Mouse (Mus musculus) midbrain, embryonic 16.5 days (tissue): Measurements from ENCODE around the gene Arsb. TPM values are rescaled to one million over a fixed set of nuclear protein-coding genes. Genes with fewer than 3 reads are reported as not detected.

Source experiments
- ATAC-seq: fragments of 200-750 bp; cut with Nextera tagmentation; 2 replicates; pipeline ENCODE4 v1.8.0; 2017; ENCODE audit warnings: moderate TSS enrichment
- H3K27ac ChIP-seq: fragments of 300-500 bp; sonication (generic); 2 replicates; pipeline ENCODE4 v1.5.1; 2014; ENCODE audit warnings: mild to moderate bottlenecking, low read length, mixed read lengths
- H3K27me3 ChIP-seq: fragments of 300-500 bp; sonication (generic); 2 replicates; pipeline ENCODE4 v1.6.1; 2014; ENCODE audit warnings: low read depth, low read length, mixed read lengths; ENCODE audit not compliant: control insufficient read depth, insufficient read depth
- H3K36me3 ChIP-seq: fragments of 300-500 bp; sonication (generic); 2 replicates; pipeline ENCODE4 v1.6.1; 2014; ENCODE audit warnings: mild to moderate bottlenecking, low read length, moderate library complexity, mixed read lengths; ENCODE audit not compliant: control insufficient read depth, insufficient read depth
- H3K4me1 ChIP-seq: fragments of 300-500 bp; sonication (generic); 2 replicates; pipeline ENCODE4 v1.6.1; 2014; ENCODE audit warnings: mild to moderate bottlenecking, low read length, mixed read lengths; ENCODE audit not compliant: control insufficient read depth, insufficient read depth
- H3K4me2 ChIP-seq: fragments of 300-500 bp; sonication (generic); 2 replicates; pipeline ENCODE4 v1.6.1; 2014; ENCODE audit warnings: mild to moderate bottlenecking, low read length, mixed read lengths
- H3K4me3 ChIP-seq: fragments of 300-500 bp; sonication (generic); 2 replicates; pipeline ENCODE4 v1.5.1; 2014; ENCODE audit warnings: low read depth, mild to moderate bottlenecking, low read length, moderate library complexity, mixed read lengths
- H3K9ac ChIP-seq: fragments of 300-500 bp; sonication (generic); 2 replicates; pipeline ENCODE4 v1.6.1; 2014; ENCODE audit warnings: low read depth, low read length, mixed read lengths
- H3K9me3 ChIP-seq: fragments of 300-500 bp; sonication (generic); replicated peaks from 2 replicates; pipeline ENCODE4 v1.6.1; 2014; ENCODE audit warnings: mild to moderate bottlenecking, low read length, mixed read lengths; ENCODE audit not compliant: control insufficient read depth, poor library complexity, severe bottlenecking
- WGBS: fragments of 180-500 bp; shearing (Covaris S2); extraction: QIAGEN DNeasy Blood & Tissue Kit; methylation state at CpG from one replicate; pipeline ENCODE4 v1.1.7; 2014; 5-methylcytosine and 5-hydroxymethylcytosine counted together
- polyA plus RNA-seq: library from polyadenylated mRNA; unstranded; fragments of >200 nt; fragmentation: Nextera tagmentation; extraction: Ambion mirVana; gene quantifications from 2 replicates; pipeline ENCODE4 v1.2.1, GENCODE M21; 2015

The Arsb gene
- polyA plus RNA-seq, 1 experiment from 2014 or later = 11.8 TPM

- 60% methylated on average over 8 of the region's 8 CpGs for WGBS
- Histone ChIP-seq H3K4me1 (no peaks in the 10 kb centered on the region), H3K4me3 (no peak overlapping the region), H3K4me2 (no peak overlapping the region), H3K27me3 (no peaks in the 10 kb centered on the region), H3K9me3 (no peaks in the 10 kb centered on the region; the same call in 1 of the 2 replicates), H3K36me3 (no peaks in the 10 kb centered on the region), H3K27ac (no peak overlapping the region), H3K9ac (no peak overlapping the region)
- no peak for ATAC-seq
Measured at GRCm38 (mm10) chr13:93864066-93864740, 92.8 kb downstream of the Arsb start.

- WGBS = 72% methylated on average over 5 of the region's 5 CpGs
Measured at GRCm38 (mm10) chr13:93866638-93867037, 95.2 kb downstream of the Arsb start.

GRCm38 (mm10) chr13:93871681-93872080 lies 100.3 kb downstream of the Arsb start:
- no peak overlapping the region for H3K4me3 ChIP-seq
- no peak overlapping the region for H3K27ac ChIP-seq
- no peak overlapping the region for H3K9ac ChIP-seq
- 85% methylated on average over 10 of the region's 10 CpGs for WGBS
- H3K9me3 ChIP-seq = no peaks in the 10 kb centered on the region; the same call in 1 of the 2 replicates
- H3K36me3 ChIP-seq = no peaks in the 10 kb centered on the region
- H3K27me3 ChIP-seq = no peaks in the 10 kb centered on the region
- no peak for ATAC-seq
- no peak overlapping the region for H3K4me2 ChIP-seq
- H3K4me1 ChIP-seq = no peaks in the 10 kb centered on the region

More at GRCm38 (mm10) chr13:93866638-93867037, 95.2 kb downstream of the Arsb start:
- Histone ChIP-seq H3K4me1 (no peaks in the 10 kb centered on the region), H3K4me2 (no peak overlapping the region), H3K9ac (no peak overlapping the region), H3K27ac (no peak overlapping the region), H3K27me3 (no peaks in the 10 kb centered on the region), H3K4me3 (no peak overlapping the region), H3K36me3 (no peaks in the 10 kb centered on the region), H3K9me3 (no peaks in the 10 kb centered on the region; the same call in 1 of the 2 replicates)
- no peak for ATAC-seq

- Histone ChIP-seq H3K9me3 (no peaks in the 10 kb centered on the region; the same call in 1 of the 2 replicates), H3K27ac (no peak overlapping the region), H3K4me1 (no peaks in the 10 kb centered on the region), H3K4me2 (no peak overlapping the region), H3K27me3 (no peaks in the 10 kb centered on the region), H3K9ac (no peak overlapping the region), H3K4me3 (no peak overlapping the region), H3K36me3 (no peaks in the 10 kb centered on the region)
- no peak for ATAC-seq
- 68% methylated on average over 6 of the region's 6 CpGs for WGBS
Measured at GRCm38 (mm10) chr13:93872591-93872990, 101.2 kb downstream of the Arsb start.

GRCm38 (mm10) chr13:93877924-93878323 lies 106.5 kb downstream of the Arsb start:
- Histone ChIP-seq H3K9ac (no peak overlapping the region), H3K36me3 (no peaks in the 10 kb centered on the region), H3K4me2 (no peak overlapping the region), H3K27ac (no peak overlapping the region), H3K4me3 (no peak overlapping the region), H3K27me3 (no peaks in the 10 kb centered on the region), H3K9me3 (no peaks in the 10 kb centered on the region), H3K4me1 (no peaks in the 10 kb centered on the region)
- WGBS = 92% methylated on average over 2 of the region's 2 CpGs
- no peak for ATAC-seq

GRCm38 (mm10) chr13:93879426-93879825 lies 108.0 kb downstream of the Arsb start:
- H3K4me3 ChIP-seq = no peak overlapping the region
- H3K4me1 ChIP-seq = no peaks in the 10 kb centered on the region
- H3K4me2 ChIP-seq = no peak overlapping the region
- no peaks in the 10 kb centered on the region for H3K27me3 ChIP-seq
- H3K9me3 ChIP-seq = no peaks in the 10 kb centered on the region
- ATAC-seq = no peak
- WGBS = 90% methylated on average over 5 of the region's 5 CpGs
- H3K27ac ChIP-seq = no peak overlapping the region
- no peaks in the 10 kb centered on the region for H3K36me3 ChIP-seq
- no peak overlapping the region for H3K9ac ChIP-seq

- H3K27ac ChIP-seq = no peak overlapping the region
- H3K36me3 ChIP-seq = no peaks in the 10 kb centered on the region
- no peaks in the 10 kb centered on the region for H3K9me3 ChIP-seq
- no peak overlapping the region for H3K9ac ChIP-seq
- H3K4me2 ChIP-seq = no peak overlapping the region
- no peak for ATAC-seq
- WGBS = 76% methylated on average over 3 of the region's 3 CpGs
- H3K27me3 ChIP-seq = no peaks in the 10 kb centered on the region
- no peak overlapping the region for H3K4me3 ChIP-seq
- no peaks in the 10 kb centered on the region for H3K4me1 ChIP-seq
Measured at GRCm38 (mm10) chr13:93882132-93882531, 110.7 kb downstream of the Arsb start.

GRCm38 (mm10) chr13:93886999-93887398 lies 115.6 kb downstream of the Arsb start:
- no peaks in the 10 kb centered on the region for H3K27me3 ChIP-seq
- no peak overlapping the region for H3K4me3 ChIP-seq
- no peak overlapping the region for H3K27ac ChIP-seq
- no peak overlapping the region for H3K4me2 ChIP-seq
- no peaks in the 10 kb centered on the region for H3K36me3 ChIP-seq
- H3K4me1 ChIP-seq = no peaks in the 10 kb centered on the region
- no peaks in the 10 kb centered on the region for H3K9me3 ChIP-seq
- ATAC-seq = no peak
- 92% methylated on average over 5 of the region's 5 CpGs for WGBS
- H3K9ac ChIP-seq = no peak overlapping the region

- Histone ChIP-seq H3K4me2 (no peak overlapping the region), H3K27me3 (no peaks in the 10 kb centered on the region), H3K9me3 (no peaks in the 10 kb centered on the region), H3K4me1 (no peaks in the 10 kb centered on the region), H3K4me3 (no peak overlapping the region), H3K9ac (no peak overlapping the region), H3K36me3 (no peaks in the 10 kb centered on the region), H3K27ac (no peak overlapping the region)
- ATAC-seq = no peak
- WGBS = 95% methylated on average over 2 of the region's 2 CpGs
Measured at GRCm38 (mm10) chr13:93888196-93888595, 116.8 kb downstream of the Arsb start.
